Mouse (Mus musculus): ENCODE measurements around the gene Cbx7. TPM values are rescaled to one million over a fixed set of nuclear protein-coding genes. Genes with fewer than 3 reads are reported as not detected.

The Cbx7 gene
- polyA plus RNA-seq, 1 experiment from 2014 or later = 4.2 TPM

DNA sequence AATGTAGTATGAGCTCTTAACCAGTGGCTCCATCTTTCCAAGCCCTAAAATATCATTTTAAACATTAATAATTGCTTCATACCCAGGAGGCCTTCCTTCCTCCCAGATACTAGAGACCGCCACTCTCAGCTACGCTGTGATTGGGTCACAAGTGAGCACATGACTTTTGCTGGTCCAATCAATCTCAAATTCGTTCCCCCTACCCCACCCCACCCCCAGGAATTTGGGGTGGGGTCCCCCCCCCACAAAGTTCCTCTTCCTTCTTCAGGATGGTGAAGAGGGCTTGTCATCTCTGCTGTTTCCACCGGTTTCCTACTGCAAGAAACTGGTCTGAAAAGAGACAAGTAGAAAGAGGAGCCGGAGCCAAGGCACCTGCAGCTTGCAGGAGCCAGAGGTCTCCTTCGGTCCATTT is 92.2 kb downstream of the Cbx7 start:
- no peaks in the 10 kb centered on the region for H3K27me3 ChIP-seq
- H3K9ac ChIP-seq = no peak overlapping the region
- 78% methylated on average over 6 of the region's 6 CpGs for WGBS
- no peaks in the 10 kb centered on the region for H3K36me3 ChIP-seq
- no peak overlapping the region for H3K4me3 ChIP-seq
- H3K4me2 ChIP-seq (replicated peaks) = no peak overlapping the region
- H3K9me3 ChIP-seq (replicated peaks) = no peaks in the 10 kb centered on the region
- H3K27ac ChIP-seq = no peak overlapping the region
- peaks cover 4% of the 10 kb centered on the region; the same call in 1 of the 2 replicates for H3K4me1 ChIP-seq
- no peak for ATAC-seq (ENCODE audit: low FRiP score)

DNA sequence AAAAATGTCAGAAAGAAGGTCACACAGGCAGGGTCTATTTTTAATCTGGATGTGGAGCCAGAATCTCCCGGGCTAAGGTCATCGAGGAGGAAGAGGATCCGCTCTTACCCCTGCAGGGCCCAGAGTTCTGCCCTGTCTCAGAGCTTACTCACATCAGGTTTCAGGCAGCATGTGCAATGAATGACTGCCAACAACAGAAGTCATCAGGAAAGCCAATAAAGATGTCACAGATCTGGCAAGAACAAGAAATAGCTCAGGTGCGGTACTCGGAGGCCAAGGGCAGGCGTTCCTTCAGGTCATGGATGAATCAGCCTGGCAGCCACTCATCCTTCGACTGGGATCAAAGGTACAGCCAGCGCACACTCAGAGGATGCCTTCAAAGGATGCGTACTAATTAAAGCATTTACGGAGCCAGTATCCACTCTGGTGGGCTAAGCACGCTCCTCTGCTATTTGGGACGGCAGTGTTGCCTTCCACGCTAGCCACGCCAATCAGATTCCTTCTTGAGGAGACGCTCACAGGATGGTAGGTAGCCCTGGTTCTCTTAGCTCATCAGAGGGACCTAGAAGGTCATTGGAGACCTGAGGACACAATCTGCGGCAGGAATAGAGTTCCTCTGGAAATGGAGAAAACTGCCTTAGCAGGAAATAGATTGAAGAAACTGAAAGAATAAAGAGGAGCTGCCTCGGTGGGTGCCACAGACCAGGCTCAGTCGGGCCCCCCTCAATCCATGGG is 95.5 kb downstream of the Cbx7 start:
- Histone ChIP-seq H3K9me3 (replicated peaks) (no peaks in the 10 kb centered on the region), H3K27me3 (no peaks in the 10 kb centered on the region), H3K4me3 (no peak overlapping the region), H3K4me1 (no peaks in the 10 kb centered on the region), H3K9ac (no peak overlapping the region), H3K4me2 (replicated peaks) (no peak overlapping the region), H3K36me3 (no peaks in the 10 kb centered on the region), H3K27ac (no peak overlapping the region)
- no peak for ATAC-seq (ENCODE audit: low FRiP score)
- WGBS = 92% methylated on average over 18 of the region's 18 CpGs

DNA sequence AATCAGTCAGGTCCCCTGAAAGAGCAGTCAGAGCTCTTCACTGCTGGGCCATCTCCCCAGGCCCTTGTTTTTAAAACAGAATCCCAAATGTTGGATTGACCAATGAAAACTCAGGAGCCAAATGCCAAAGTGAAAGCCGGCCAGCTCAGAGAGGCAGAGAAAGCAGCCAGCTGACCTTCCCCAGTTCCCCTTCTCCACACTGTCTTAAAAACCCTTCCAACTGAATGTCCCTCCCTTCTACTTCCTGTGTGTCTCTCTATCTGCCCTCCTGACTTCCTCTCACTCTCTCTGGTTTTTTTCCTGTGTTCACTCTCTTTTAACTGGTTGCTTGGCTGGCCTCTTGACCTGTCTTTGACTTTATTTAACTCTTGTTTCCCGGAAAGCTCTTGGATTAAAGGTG is 96.9 kb downstream of the Cbx7 start:
- Histone ChIP-seq H3K4me2 (replicated peaks) (no peak overlapping the region), H3K36me3 (no peaks in the 10 kb centered on the region), H3K27me3 (no peaks in the 10 kb centered on the region), H3K4me3 (no peak overlapping the region), H3K27ac (no peak overlapping the region), H3K4me1 (no peaks in the 10 kb centered on the region), H3K9ac (no peak overlapping the region), H3K9me3 (replicated peaks) (no peaks in the 10 kb centered on the region)
- 64% methylated on average over 2 of the region's 2 CpGs for WGBS
- ATAC-seq (ENCODE audit: low FRiP score) = no peak

- Histone ChIP-seq H3K36me3 (no peaks in the 10 kb centered on the region), H3K9ac (no peak overlapping the region), H3K4me2 (replicated peaks) (no peak overlapping the region), H3K9me3 (replicated peaks) (no peaks in the 10 kb centered on the region), H3K4me1 (no peaks in the 10 kb centered on the region), H3K4me3 (no peak overlapping the region), H3K27ac (no peak overlapping the region), H3K27me3 (no peaks in the 10 kb centered on the region)
- no peak for ATAC-seq (ENCODE audit: low FRiP score)
- WGBS = 92% methylated on average over 8 of the region's 8 CpGs
These were observed 97.4 kb downstream of the Cbx7 start for GRCm38 (mm10) chr15:79873545-79873944.

- H3K36me3 ChIP-seq = no peaks in the 10 kb centered on the region
- no peak for ATAC-seq (ENCODE audit: low FRiP score)
- no peaks in the 10 kb centered on the region for H3K4me1 ChIP-seq
- 87% methylated on average over 3 of the region's 3 CpGs for WGBS
- no peak overlapping the region for H3K9ac ChIP-seq
- H3K27me3 ChIP-seq = no peaks in the 10 kb centered on the region
- H3K4me3 ChIP-seq = no peak overlapping the region
- H3K9me3 ChIP-seq (replicated peaks) = no peaks in the 10 kb centered on the region
- no peak overlapping the region for H3K27ac ChIP-seq
- no peak overlapping the region for H3K4me2 ChIP-seq (replicated peaks)
These were observed 103.5 kb downstream of the Cbx7 start for GRCm38 (mm10) chr15:79867260-79868002.

Small RNAs within 50 kb of the gene (microRNA-seq; reads per million reads assigned to microRNA genes)
- gene Mir7213 = 1.6 reads per million

Other genes with a start within 250 kb of the Cbx7 start
- 8.0 and 8.2 TPM in 2 replicates for gene Sun2, start 228.6 kb downstream of the Cbx7 start, polyA plus RNA-seq (2016; fragmentation: Nextera tagmentation; extraction: Ambion mirVana)
- gene Dnal4, start 193.3 kb downstream of the Cbx7 start, polyA plus RNA-seq (2016; fragmentation: Nextera tagmentation; extraction: Ambion mirVana) = 76.8 and 78.1 TPM in 2 replicates
- 13.1 TPM in 2 replicates for gene Nptxr, start 166.4 kb downstream of the Cbx7 start, polyA plus RNA-seq (2016; fragmentation: Nextera tagmentation; extraction: Ambion mirVana)
- gene Npcd, start 136.9 kb downstream of the Cbx7 start, polyA plus RNA-seq (2016; fragmentation: Nextera tagmentation; extraction: Ambion mirVana) = 0.61 TPM in 1 of 2 replicates, not detected in the other
- 34.7 and 38.0 TPM in 2 replicates for gene Cbx6, start 136.4 kb downstream of the Cbx7 start, polyA plus RNA-seq (2016; fragmentation: Nextera tagmentation; extraction: Ambion mirVana)
- 8.4 and 8.6 TPM in 2 replicates for gene Apobec3, start 79.5 kb downstream of the Cbx7 start, polyA plus RNA-seq (2016; fragmentation: Nextera tagmentation; extraction: Ambion mirVana)
- gene Pdgfb, start 43.9 kb upstream of the Cbx7 start, polyA plus RNA-seq (2016; fragmentation: Nextera tagmentation; extraction: Ambion mirVana) = 2.5 and 3.2 TPM in 2 replicates
- 11.6 and 14.3 TPM in 2 replicates for gene Syngr1, start 120.2 kb upstream of the Cbx7 start, polyA plus RNA-seq (2016; fragmentation: Nextera tagmentation; extraction: Ambion mirVana)
- gene Rpl3, start 120.7 kb upstream of the Cbx7 start, polyA plus RNA-seq (2016; fragmentation: Nextera tagmentation; extraction: Ambion mirVana) = 642 and 670 TPM in 2 replicates
- gene Tab1, start 162.0 kb upstream of the Cbx7 start, polyA plus RNA-seq (2016; fragmentation: Nextera tagmentation; extraction: Ambion mirVana) = 42.1 and 44.0 TPM in 2 replicates
- 12.0 and 12.2 TPM in 2 replicates for gene Mgat3, start 202.6 kb upstream of the Cbx7 start, polyA plus RNA-seq (2016; fragmentation: Nextera tagmentation; extraction: Ambion mirVana)

Data from hindbrain, embryonic 12.5 days (tissue).